Mouse (Mus musculus): Measurements from ENCODE around the gene Atg2b. TPM values are rescaled to one million over a fixed set of nuclear protein-coding genes. Genes with fewer than 3 reads are reported as not detected.
A peak's percentile ranks its signal among the peaks of the same experiment; 100 is the strongest.

Gene Atg2b
- total RNA-seq, 4 experiments from 2014 or later = 17.2 to 21.6 (median 18.5) TPM

- DNase-seq (ENCODE audit: low spot score) = no peak
Observed at GRCm38 (mm10) chr12:105597135-105597534, 87.9 kb downstream of the Atg2b start.

- no peak for DNase-seq (ENCODE audit: low spot score)
Observed at GRCm38 (mm10) chr12:105593471-105593870, 91.5 kb downstream of the Atg2b start.

GRCm38 (mm10) chr12:105592361-105592761 lies 92.7 kb downstream of the Atg2b start:
- DNase-seq (ENCODE audit: low spot score) = no peak

DNA sequence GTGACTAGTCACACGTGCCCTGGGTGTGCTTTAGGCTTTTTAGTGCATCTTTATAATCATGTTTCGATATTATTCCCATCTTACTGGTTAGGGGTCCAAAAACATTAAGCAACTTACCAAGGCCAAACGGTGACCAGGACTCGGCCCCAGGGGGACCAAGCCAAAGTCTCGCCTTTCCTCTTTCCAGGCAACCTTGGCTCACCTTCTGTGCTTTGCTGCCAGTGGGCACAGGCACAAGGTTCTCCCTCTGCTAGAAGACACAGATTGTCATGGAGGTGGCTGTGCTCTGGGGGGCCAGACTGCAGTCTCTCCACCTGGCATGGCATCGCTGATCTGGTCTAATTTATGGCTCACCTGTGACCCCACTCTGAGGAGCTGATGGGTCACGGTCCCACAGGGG lies 94.2 kb downstream of the Atg2b start:
- DNase-seq (ENCODE audit: low spot score) = no peak

GRCm38 (mm10) chr12:105587526-105587925 lies 97.5 kb downstream of the Atg2b start:
- no peak for DNase-seq (ENCODE audit: low spot score)

GRCm38 (mm10) chr12:105584851-105585250 lies 100.2 kb downstream of the Atg2b start:
- DNase-seq (ENCODE audit: low spot score) = peak; percentile 57

- no peak for DNase-seq (ENCODE audit: low spot score)
Observed at GRCm38 (mm10) chr12:105583484-105583883, 101.5 kb downstream of the Atg2b start.

DNA sequence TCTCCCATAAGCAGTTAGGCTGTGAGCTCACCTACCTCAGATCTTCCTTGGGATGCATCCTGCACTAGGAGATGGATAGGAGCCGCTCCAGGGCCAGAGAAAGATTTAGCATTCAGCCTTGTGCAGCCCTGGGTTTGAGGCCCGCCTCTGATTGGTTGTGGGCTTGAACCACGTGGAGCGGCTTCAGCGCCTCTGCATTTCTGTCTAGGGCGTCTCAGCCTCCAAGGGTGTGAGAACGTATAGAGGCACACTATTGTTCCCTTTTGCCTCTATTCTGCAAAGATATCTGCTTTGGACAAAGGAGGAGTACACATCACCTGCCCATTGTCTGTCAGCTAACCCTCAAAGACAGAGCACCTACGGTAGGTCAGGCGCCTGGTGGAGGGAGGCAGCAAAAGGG lies 102.5 kb downstream of the Atg2b start:
- no peak for DNase-seq (ENCODE audit: low spot score)

DNA sequence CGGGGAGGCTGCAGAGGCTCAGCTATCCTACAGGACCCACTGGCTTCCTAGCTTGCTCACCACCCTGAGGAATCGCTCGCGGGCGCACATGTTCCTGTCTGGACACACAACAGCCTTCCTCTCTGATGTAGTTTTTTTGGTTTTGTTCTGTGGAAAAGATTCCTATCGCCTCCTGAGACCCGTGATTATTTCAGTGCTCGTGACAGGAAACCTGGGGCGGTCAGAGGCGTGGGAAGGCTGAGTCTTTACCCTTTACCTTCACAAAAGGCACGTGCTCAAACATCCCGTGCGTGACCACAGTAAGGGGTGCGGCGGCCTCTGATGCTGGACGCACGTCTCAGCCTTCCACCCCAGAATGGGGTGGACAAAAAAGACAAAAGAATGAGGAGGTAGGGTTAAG lies 104.5 kb downstream of the Atg2b start:
- no peak for DNase-seq (ENCODE audit: low spot score)

DNA sequence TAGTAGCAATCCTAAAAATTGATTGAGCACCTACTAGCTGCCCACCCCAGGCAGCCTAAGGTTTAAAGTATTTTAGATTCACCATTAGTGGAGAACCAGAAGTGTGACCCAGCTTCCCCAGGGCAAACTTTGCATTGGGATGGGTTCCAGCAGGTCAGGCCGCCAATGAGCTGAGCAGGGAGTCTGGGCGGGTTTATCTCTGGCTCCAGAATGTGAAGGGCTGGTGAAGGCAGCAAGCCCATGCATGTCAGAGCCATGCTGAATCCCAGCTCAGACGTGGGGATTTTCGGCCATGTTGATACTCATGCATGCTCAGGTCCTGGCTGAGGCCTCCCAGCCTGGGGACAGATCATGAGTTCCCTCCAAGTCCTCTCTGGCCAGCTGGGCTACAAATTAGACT lies 110.7 kb downstream of the Atg2b start:
- no peak for DNase-seq (ENCODE audit: low spot score)

DNA sequence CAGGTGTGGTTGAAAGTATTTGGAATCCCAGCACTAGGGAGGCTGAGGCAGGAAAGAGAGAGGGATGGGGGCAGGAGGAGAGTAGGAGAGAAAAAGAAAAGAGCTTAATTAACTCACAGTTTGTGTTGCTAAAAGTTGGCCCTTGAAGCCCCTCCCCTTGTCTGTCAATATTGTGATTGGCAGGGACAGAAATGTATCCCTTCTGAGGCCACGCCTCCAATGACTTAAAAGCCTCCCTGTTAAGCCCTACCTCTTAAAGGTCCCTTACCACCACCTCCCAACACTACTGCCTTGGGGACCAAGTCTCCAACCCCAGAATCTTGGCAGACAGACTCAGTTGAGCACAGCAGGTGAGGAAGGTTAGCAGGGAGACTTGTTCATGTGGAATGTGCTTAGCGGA lies 112.4 kb downstream of the Atg2b start:
- no peak for DNase-seq (ENCODE audit: low spot score)

GRCm38 (mm10) chr12:105571867-105572266 lies 113.1 kb downstream of the Atg2b start:
- DNase-seq (ENCODE audit: low spot score) = no peak

Other genes with a start within 250 kb of the Atg2b start
- under 1 TPM; 0.11 to 0.41 (median 0.13) TPM for gene D430019H16Rik, start 231.4 kb downstream of the Atg2b start, total RNA-seq (2022)
- gene Bdkrb2, start 122.0 kb downstream of the Atg2b start, total RNA-seq (2022) = under 1 TPM; 0.26 to 0.44 (median 0.33) TPM
- not detected for gene Bdkrb1, start 82.1 kb downstream of the Atg2b start, total RNA-seq (2022)
- 1 to 10 TPM; 6.5 to 9.8 (median 7.4) TPM for gene Gskip, start 382 bp downstream of the Atg2b start, total RNA-seq (2022)
- gene Ak7, start 20.8 kb upstream of the Atg2b start, total RNA-seq (2022) = not detected
- gene Papola, start 99.5 kb upstream of the Atg2b start, total RNA-seq (2022) = 100 to 1,000 TPM; 106 to 123 (median 114) TPM

All from heart, adult 8-10 months (tissue).